Mouse (Mus musculus): ENCODE data around the gene Lrrc75a.
A peak's percentile ranks its signal among the peaks of the same experiment; 100 is the strongest.

Gene Lrrc75a

DNA sequence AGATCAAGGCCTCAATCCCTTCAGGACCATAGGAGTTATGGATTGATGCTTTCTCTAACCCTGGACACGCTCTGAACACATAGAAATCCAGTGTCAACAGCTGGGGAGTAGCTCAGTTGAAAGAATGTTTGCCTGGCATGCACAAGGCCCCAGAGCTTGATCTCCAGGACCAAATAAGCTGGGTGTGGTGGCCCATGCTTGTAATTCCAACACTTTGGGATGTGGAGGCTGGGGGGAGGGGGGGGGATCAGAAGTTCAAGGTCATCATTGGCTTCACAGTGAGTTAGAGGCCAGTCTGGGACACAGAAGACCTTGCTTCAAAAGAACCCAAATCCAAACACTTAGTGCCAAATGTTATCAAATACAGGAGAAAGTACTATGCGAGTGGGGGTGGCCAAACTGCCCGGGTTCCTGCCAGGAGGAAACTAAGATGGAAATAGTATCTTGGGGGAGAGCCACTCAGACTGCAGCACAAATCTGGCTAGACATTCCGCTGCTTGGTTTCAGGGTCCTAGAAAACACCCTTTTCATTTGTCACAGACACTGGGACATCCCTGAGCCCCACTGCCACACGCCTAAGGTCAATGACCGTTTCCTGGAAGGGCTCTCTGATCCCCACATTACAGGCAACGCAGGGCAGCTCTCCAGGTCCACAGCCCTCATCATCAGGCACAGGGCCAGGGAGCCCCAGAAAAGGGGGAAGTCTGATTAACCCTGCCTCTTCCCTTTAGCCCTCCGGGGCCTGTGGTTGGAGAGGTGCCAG, 2.4 kb downstream of the Lrrc75a start:
- DNase-seq (ENCODE audit: low spot score in 2 of 2) = peak in 1 of 2 experiments; percentile 35

DNA sequence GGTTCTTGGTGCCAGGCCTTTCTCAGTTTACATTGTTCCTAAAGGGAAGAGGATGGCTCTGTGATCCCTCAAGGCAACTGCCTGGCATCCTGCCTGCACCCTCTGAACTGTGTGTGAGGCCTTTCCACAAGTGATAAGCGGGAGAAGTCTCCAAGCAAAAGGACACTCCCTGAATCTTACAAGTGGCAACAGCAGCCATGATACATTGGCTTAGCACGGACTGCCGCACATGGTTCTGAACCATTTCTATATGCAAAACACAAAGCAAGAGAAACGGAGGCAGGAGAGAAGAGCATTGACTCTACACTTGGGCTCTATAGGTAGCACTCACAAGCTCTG, 3.0 kb downstream of the Lrrc75a start:
- DNase-seq (ENCODE audit: low spot score in 2 of 2) = no peak

DNA sequence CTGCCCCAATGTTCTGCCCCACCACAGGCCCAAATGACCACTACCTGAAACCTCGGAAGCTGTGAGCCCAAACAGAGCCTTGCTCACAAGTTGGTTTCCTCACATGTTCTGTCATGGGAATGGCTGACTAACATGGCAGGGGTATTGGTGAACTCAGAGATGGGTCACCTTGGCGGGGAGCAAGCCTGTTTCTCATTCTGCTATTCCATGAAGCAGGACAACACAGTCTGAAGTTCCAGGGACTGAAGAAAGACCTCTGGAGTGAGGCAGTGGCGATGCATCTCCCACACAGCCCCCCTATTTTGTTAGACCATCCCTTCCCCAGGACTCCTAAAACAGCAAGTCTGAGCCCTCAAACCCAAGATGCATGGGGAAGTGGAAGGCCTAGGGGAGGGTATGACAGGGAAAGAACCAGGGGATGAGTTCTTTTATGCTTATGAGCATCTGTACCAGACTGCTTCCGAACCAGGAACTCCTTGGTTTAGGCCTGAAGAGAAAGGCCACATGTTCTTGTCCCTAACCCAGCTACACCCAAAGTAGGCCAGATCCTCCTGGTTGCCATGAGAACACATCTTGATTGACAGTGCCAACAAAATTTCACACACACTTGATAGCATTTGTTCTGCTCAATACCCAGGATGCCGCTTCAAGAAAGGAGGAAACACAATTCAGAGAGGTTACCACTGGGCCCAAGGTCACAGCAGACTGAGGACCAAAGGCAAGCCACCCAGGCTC, 3.6 kb downstream of the Lrrc75a start:
- no peak for DNase-seq (ENCODE audit: low spot score in 2 of 2)

DNA sequence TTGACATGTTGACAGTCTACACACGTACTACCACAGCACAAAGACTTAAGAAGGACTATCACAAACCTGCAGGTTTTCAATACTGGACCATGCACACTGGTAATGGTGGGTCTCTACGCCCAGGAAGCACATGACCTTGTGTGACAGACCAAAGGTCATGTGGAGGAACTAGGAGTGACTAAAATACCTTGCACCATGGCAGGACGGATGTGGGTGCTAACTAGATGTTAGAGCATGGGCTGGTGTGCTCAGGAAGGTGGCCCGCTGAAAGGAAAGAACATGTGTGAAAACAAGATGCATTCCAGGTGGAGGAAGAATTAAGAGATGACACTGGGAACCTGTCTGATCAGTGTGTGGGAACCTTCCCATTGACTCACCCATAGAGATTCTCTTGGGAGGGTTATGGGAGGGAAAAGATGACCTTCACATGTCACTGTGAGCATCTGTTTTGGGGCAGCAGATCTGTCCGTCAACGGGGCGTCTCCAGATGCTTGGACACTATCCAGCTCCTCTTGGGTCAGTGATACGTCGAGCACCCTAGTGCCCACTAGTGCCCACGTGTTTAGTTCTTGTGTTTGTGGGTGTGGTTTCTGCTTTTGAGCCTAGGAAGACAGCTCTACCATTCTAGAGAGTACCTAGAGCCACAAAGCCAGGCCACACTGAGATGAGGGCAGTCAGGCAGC, 4.5 kb downstream of the Lrrc75a start:
- DNase-seq (ENCODE audit: low spot score in 2 of 2) = no peak

DNA sequence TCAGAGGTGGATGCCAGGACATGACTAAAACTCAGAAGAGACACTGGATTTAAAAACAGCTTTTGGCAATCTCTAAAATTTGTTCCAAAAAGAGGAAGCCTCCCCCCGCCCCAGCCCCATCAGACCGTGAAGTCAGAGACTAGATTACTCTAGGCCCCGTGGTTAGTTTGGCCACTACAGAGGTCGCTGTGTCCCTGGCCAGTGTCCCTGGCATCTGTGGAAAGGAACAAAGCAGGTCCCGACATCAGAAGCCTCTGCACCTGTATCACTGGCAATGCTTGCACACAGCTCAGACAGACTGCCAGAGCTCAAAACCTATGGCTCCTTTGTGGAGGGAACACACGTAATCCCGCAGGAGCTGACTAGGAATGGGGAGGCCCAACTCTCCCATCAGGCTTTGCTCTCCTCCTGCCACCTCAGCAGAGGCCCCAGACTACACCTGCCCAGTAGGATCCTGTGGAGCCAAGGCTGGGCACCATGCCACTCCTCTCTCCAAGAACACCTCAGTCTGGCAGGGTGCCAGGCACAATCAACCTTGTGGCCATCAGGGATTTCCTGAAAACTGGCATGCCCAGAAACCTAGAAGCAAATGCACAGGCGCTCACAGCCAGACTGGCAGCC, 5.2 kb downstream of the Lrrc75a start:
- no peak for DNase-seq (ENCODE audit: low spot score in 2 of 2)

DNA sequence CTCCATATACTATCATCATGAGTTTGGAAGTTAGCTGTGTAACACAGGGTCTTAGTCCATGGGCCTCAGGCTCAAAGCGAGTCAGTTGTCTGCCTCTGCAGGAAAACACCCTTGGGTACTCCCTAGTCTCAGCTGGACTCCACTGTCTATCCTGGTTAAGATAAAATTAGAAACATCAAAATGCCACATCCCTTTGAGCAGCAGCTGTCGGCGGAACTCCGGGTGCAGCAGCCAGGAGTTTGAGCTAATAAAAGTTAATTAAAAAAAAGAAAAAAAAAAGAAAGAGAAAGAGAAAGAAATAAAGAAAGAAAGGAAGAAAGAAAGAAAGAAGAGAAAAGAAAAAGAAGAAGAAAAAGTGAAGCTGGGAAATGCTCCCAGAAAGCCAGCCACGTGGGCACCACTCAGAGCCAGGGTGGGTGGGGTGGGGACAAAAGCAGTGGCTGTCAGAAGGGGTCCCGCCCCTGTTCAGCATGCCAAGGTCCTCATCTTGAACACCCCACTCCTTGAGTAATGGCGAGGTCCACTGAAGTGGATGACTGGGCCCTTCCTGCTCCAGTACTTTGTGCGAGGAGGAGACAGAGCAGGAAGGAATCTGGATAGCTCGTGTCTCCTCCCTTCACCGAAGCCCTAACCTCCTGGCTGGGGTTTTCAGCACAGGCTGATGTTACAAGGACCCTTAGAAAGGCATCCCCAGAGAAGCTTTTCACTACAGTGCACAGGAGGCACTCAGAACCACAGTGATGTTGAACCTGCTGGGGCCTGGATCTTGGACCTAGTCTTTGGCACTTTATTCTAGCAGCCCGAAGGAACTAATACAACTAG, 6.1 kb downstream of the Lrrc75a start:
- DNase-seq (ENCODE audit: low spot score in 2 of 2) = no peak

DNA sequence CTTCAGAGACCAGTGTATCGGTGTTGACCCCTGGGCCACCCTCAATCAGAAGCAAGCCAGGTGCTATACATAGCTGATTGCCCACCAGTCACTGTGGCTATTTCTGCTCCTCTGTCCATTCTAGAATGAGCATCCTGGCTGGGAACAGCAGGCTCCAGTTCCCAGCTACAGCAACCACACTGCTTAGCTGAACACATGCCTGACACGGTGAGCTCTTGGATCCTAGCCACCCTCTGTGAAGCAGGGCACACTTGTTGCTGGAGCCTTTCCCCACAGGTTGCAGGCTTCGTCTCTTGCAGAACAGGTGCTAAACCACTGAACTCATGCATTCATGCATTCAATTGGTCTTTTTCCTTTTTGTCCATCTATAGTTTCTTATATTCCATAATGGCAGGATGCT, 7.9 kb downstream of the Lrrc75a start:
- DNase-seq (ENCODE audit: low spot score in 2 of 2) = no peak

DNA sequence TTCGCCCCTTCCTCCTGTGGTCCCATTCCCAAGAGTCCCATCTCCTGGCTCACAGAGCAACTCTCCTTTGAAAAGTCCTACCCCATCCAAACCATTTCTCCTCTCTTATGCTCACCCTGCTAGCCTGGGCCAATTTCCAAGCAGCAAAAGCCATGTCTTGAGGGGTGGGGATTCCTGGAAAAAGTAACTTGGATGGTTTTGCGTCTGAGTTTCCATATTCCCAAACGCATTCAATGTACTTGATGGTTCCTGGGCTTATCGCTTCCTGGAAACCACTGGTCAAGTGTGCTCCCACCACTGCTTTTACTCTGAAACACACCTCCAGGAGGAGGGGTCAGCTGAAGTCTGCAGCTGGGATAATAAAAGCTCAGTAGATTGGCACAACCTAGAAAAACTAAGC, 9.9 kb downstream of the Lrrc75a start:
- DNase-seq (ENCODE audit: low spot score in 2 of 2) = no peak

DNA sequence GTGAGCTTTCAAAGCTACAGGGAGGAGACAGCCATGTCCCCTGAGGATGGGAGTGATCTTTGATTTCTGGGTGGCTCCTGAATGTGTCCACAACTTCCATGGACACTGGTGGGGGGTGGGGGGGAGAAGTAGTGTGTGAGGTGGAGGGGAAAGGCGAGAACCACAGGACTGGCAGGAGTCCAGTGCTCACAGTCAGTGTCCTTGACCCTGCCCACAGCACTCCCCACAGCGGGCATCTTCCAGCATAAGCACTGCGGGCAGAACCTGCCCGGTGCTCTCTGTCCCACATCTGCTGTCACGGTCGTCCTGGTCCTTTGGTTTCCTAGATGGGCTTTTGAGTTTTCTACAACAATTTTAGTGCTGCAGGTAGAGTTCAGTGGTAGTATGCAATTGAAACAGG, 10.5 kb downstream of the Lrrc75a start:
- no peak for DNase-seq (ENCODE audit: low spot score in 2 of 2)

DNA sequence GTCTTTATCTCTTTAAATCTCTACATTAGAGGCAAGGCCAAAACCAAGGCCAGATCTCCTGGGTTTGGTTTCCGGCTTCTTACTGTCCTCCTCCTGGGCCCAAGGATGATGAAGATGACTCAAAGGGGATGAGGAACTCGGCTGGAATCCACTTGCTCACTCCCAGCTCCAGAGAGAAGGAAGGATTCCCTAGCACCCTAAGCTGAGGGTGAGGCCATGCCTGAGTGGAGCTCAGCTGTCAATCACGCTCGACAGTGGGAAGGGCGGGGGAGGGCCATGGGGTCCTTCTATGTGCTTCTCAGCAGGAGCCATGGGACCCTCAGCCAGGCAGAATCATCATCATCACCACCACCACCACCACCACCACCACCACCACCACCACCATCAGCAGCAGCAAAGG, 10.9 kb downstream of the Lrrc75a start:
- DNase-seq (ENCODE audit: low spot score in 2 of 2) = no peak

DNA sequence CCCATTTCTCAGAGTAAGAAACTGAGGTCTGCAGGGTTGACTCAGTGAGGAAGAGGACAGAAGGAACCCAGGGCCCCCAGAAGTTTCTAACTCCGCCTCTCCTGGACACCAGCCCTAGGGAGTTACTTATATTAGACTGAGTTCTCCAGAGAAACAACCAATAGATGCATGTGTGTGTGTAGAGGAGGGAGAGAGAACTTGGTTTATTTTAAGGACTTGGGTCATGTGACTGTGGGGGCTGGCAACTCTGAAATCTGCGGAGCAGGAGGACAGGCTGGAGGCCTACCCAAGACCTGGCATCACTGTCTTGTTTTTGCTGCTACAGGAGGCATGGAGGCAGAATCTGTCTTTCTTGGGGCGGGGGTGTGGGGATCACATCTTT, 11.5 kb downstream of the Lrrc75a start:
- DNase-seq (ENCODE audit: low spot score in 2 of 2) = peak in 1 of 2 experiments; percentile 47

DNA sequence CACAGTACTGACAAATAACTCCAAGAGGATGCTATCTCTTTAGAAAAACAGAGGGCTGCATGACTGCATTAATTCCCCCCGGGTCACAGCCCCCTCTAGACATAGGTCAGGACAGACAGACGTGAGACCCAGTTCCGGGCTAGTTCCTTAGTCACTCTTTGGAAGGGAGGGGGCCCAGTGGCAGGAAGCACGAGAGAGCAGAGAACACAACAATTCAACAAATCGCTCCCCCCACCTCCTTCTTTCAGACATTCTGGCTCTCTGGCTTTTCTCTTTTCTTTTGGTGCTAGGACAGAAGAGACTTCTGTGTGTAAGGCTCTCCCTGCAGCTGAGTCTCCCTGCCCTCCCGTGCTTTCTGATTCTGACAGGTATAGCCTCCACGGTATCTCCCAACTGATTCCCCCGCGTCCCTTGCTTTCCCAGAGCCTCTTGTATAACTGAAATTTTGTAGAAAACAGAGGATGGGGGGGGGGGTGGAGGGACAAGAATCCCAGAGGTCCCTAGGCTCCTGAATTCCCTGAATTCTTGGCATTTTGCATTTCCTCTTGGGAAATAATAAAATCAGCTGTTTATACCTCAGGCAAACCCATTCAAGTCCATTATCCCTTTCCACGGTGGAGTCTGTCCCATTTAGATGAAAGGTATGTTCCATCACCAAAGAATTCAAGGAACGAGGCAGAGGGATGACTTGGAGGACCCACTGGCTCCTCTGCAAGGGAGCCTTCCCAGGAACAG, 12.1 kb downstream of the Lrrc75a start:
- no peak for DNase-seq (ENCODE audit: low spot score in 2 of 2)

DNA sequence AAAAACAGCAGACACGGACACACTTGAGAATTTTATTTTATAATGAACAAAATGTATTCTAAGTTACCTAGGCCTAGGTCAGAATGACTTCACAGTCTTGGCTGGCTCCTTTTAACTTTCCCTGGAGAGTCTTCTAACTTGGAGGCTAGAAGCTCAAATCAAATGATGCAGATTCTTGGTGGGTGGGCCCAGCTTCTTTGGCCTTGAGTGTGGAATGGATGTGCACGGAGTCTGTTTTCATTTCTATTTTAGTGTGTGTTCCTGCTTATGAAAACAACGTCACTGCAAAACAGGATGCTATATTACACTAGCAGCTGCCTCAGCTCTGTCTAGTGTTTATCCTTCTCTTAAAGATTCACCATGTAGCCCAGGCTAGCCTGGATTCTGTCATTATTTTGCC, 12.9 kb downstream of the Lrrc75a start:
- DNase-seq (ENCODE audit: low spot score in 2 of 2) = no peak

DNA sequence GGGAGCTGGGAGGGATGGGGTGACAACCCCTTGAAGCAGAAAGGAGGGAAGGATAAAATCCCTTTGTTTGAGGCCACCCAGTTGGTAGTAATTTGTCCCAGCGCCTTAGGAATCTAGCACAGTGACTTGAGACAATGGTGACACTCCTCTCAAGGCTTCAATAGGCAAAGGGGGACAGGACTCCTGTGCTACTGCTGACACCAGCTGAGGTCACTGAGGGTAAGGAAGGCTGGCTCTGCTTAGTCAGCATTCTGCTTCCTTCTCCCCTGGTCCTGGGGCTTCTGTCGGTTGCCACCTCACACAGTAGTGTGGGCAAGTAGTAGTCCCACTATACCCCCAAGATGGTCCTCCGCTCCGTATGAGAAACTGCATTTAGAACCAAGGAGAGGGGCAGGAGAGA, 17.2 kb downstream of the Lrrc75a start:
- DNase-seq (ENCODE audit: low spot score in 2 of 2) = no peak

DNA sequence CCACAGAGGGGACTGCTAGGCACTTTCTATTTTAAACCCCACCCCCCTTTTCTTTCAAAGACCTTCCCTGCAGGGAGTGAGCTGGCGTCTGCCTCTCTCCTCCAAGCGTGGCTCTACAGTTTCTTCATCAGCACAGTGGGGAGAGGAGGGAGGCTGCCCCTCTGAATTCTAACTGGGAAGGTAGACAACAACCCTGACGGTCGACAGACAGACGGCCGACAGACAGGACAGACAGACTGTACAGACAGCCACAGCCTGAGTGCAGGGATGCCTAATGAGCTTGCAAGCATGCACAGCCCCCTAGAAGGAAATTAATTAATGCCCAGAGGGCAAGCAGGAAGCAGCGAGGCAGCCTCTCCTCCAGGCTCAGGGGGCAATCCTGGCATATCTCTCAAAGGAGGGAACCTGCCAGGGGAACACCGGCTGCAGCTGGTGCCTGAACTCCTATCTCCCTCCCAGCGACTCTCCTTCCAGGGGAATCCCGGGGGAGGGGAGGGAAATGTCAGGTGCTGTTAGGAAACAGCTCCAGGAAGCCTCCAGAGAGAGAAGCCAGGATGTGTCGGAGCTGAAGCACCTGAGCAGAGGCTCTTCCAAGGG, 18.0 kb downstream of the Lrrc75a start:
- DNase-seq (ENCODE audit: low spot score in 2 of 2) = no peak

DNA sequence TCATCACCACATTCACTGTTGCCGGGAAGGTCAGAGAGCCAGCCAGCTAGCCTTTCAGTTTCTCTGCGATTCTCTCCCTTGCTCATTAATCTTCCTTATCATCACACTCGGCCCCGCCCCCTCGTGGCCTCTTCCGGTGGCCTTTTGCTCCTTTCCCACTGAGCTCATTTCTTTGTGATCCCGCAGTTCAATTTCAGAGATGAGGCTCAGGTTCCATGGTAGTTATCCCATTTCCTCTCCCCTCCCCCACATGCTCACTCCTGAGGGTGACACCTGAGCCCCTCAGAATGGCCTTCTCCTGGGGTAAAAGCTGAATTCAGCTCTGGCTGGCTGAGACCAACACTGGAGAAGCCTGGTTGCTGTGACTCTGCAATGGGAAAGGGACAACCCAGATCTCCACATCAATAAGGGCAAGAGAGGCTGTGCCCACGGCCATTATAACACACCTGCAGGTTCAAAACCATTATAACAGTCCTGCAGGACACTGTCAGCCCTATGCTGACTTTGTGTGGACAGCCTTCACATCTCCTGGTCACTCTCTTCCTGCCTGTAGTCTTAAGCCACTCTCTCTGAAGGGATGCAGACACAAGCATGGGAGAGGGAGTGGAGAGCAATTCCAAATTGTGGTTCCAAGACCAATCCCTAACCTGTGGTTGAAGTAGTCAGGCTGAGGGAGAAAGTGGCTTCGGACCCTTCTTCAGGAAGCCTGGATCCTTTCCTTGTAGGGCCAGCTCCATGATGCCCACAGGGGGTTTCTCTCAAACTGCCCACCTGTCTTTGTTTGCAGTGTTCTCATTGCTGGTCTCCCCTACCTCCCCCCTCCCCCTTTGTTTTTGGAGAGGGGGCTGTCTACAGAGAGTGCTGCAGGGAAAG, 18.7 kb downstream of the Lrrc75a start:
- no peak for DNase-seq (ENCODE audit: low spot score in 2 of 2)

DNA sequence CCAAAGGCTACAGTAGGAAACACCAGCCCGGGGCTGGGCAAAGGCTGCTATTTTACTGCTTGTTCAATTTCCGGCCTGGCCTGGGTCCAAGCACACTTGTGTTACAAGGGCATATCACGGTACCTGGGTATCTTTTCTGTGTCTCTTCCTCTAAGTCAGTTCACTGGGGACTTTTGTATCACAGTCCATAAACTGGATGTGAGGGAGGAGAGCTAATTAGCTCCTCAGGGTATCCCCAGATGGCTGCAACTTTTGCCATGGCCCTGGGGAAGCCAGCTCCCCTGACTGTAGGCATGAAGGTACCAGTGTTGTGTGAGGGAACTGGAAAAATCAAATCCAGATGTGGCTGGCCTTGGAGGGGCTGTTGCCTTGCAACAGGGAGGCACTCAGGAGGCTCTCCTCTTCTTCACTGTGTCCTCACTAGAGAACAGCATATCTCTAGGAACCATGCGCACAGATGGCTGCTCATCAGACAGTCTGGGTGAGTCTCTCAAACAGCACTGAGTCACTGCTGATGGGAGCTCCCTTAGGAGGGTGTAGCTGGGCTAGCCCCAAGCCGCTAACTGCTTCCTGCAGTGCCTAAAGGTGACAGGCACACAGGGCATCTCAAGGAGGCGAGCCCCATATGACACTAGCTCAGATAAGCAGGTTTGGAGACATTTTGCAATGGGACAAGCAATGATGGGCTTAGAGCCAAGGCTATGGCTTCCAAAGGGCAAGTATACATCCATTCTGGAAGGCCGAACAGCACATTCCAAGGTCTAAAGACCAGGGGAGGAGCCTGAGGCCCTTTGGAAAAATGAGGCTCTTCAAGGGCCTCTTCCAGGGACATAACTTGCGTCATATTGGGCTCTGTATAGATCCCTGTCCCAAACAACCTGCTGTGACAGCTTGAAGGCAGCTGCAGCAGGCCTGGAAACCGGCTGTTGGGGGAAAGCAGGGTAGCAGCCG, 23.7 kb downstream of the Lrrc75a start:
- DNase-seq (ENCODE audit: low spot score in 2 of 2) = no peak

DNA sequence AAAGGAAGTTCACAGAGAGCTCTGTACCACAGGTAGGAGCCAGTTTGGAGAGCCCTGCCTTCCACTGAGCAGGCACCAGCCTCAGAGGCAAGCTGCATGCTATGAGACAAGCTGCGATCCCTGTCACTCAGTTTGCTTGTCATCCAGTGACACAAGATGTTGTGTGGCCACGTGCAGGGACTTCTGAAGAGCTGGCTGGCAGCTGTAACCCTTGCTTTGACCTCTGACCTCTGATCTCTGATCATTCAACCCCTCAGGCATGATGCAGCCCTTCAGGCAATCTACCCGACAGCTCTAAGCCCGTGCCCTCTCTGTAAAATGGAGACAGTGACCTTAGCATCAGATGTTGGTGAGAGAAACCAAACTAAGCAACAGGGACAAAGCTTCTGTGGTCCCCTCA, 25.5 kb downstream of the Lrrc75a start:
- DNase-seq (ENCODE audit: low spot score in 2 of 2) = no peak
